Mouse (Mus musculus) spleen, adult 2 months (tissue): Measurements from ENCODE around the gene Trp53rkb. TPM values are rescaled to one million over a fixed set of nuclear protein-coding genes. Genes with fewer than 3 reads are reported as not detected.
A peak's percentile ranks its signal among the peaks of the same experiment; 100 is the strongest.

Experiments used
- DNase-seq, 2 experiments: peaks; one replicate each; pipeline versions ENCODE4 v3.0.0 to v3.0.0-alpha.2; 2012 to 2021; ENCODE audit warnings: low spot score in 2 of 2, low read depth in 1 of 2
- H3K27ac ChIP-seq: fragments of 200-500 bp; 2 replicates; pipeline ENCODE4 v1.5.1; 2012; ENCODE audit warnings: low read length, inconsistent platforms; ENCODE audit not compliant: insufficient read depth
- H3K27me3 ChIP-seq: fragments of 200-500 bp; 2 replicates; pipeline ENCODE4 v1.6.1; 2012; ENCODE audit warnings: mild to moderate bottlenecking, moderate library complexity, low read length, inconsistent platforms; ENCODE audit not compliant: control insufficient read depth, insufficient read depth
- H3K36me3 ChIP-seq: fragments of 200-500 bp; 2 replicates; pipeline ENCODE4 v1.6.1; 2012; ENCODE audit warnings: mild to moderate bottlenecking, low read length, inconsistent platforms; ENCODE audit not compliant: control insufficient read depth, insufficient read depth
- H3K4me1 ChIP-seq: fragments of 200-500 bp; 2 replicates; pipeline ENCODE4 v1.6.1; 2011; ENCODE audit warnings: inconsistent platforms; ENCODE audit not compliant: control insufficient read depth, insufficient read depth, insufficient read length
- H3K4me3 ChIP-seq: fragments of 200-500 bp; 2 replicates; pipeline ENCODE4 v1.5.1; 2011; ENCODE audit warnings: mild to moderate bottlenecking, inconsistent platforms; ENCODE audit not compliant: insufficient read depth, insufficient read length; ENCODE audit errors: extremely low read depth
- CTCF ChIP-seq: fragments of 200-500 bp; IDR thresholded peaks from 2 replicates; pipeline ENCODE4 v1.5.1; 2011; ENCODE audit warnings: mild to moderate bottlenecking, inconsistent platforms; ENCODE audit not compliant: insufficient read depth, insufficient read length, insufficient replicate concordance; ENCODE audit errors: extremely low read depth
- POLR2A ChIP-seq: fragments of 200-500 bp; IDR thresholded peaks from 2 replicates; pipeline ENCODE4 v1.6.1; 2011; ENCODE audit warnings: low read depth, low read length, inconsistent platforms
- WGBS: fragments of 180-500 bp; shearing (Covaris S2); methylation state at CpG from one replicate; pipeline ENCODE4 v1.1.7; 2018; 5-methylcytosine and 5-hydroxymethylcytosine counted together
- polyA plus RNA-seq: library from polyadenylated mRNA; depleted of rRNA; stranded (reverse); fragments of >200 nt; gene quantifications from 2 replicates; pipeline ENCODE4 v1.2.3, GENCODE M21; 2012

The Trp53rkb gene
- polyA plus RNA-seq, 1 experiment, result 4.1 TPM

DNA sequence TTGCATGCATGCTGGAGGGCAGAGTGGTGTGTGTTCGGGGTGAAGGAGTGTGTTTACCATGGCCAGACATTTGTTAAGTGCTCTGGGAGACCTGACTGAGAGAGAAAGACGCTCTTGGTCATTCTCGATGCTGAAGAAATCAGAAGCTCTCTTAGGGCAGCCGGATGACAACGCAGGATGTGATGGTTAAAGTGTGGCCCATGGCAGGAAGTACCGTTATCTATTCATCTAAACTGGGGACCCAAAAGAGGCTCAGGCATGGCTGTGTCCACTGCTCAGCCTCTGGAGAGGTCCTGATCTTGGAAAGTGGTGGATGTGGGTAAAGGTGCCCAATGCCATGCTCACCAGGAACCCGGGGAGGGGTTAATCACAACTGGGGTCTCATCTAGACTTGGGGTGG, 37.6 kb upstream of the Trp53rkb start:
- H3K27ac ChIP-seq, result no peak overlapping the region
- DNase-seq, result no peak
- TF ChIP-seq CTCF (no peak), POLR2A (no peak)
- WGBS, result 34% methylated on average over 7 of the region's 7 CpGs
- no peaks in the 10 kb centered on the region for H3K36me3 ChIP-seq
- H3K4me1 ChIP-seq, result peaks cover 3% of the 10 kb centered on the region; the same call in 1 of the 2 replicates
- no peak overlapping the region for H3K4me3 ChIP-seq
- H3K27me3 ChIP-seq, result no peaks in the 10 kb centered on the region

DNA sequence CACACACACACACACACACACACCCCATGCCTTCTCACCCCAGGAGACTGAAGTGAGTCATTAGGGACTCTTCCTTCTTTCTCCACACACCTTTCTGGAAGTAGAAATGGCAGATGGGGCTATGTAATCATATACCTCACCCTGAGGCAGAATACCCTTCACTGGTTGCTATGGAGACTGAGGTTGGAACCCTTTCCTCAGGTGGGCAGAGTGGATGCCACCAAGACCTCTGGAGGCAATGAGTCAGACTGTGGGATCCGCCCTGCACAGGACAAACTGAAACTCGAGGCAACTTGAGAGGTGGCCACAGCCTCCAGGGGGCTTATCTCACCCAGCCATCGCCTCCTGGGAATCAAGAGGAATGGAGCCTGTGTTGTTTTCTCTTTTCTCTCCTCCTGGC, 34.4 kb upstream of the Trp53rkb start:
- Histone ChIP-seq H3K27ac (no peak overlapping the region), H3K4me3 (no peak overlapping the region), H3K4me1 (peaks cover 3% of the 10 kb centered on the region; the same call in 1 of the 2 replicates), H3K36me3 (no peaks in the 10 kb centered on the region), H3K27me3 (no peaks in the 10 kb centered on the region)
- no peak for TF ChIP-seq CTCF
- DNase-seq, result no peak
- 28% methylated on average over 3 of the region's 3 CpGs for WGBS

DNA sequence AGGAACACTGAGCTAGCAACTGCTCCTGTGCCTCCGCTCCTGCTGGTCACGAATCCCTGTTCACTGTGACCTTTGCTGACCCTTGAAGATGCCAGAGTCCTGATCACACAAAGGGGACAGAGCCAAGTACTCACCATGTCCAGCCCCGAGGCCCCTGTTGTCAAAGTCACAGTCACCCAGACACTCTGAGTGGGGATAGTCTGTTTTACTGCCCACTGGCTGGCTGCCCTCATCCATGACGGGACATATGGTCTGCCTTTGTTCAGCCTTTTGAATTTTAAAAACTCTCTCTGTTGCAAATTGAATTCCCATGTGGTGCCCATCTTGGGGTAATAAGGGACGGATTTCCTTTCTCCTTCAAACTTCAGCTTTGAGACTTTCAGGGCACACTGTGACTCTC, 28.3 kb upstream of the Trp53rkb start:
- TF ChIP-seq POLR2A, result no peak
- TF ChIP-seq CTCF, result no peak
- DNase-seq, result no peak
- no peaks in the 10 kb centered on the region for H3K4me1 ChIP-seq
- no peaks in the 10 kb centered on the region for H3K36me3 ChIP-seq
- H3K27me3 ChIP-seq, result no peaks in the 10 kb centered on the region
- H3K4me3 ChIP-seq, result no peak overlapping the region
- 77% methylated on average over 5 of the region's 5 CpGs for WGBS
- no peak overlapping the region for H3K27ac ChIP-seq

DNA sequence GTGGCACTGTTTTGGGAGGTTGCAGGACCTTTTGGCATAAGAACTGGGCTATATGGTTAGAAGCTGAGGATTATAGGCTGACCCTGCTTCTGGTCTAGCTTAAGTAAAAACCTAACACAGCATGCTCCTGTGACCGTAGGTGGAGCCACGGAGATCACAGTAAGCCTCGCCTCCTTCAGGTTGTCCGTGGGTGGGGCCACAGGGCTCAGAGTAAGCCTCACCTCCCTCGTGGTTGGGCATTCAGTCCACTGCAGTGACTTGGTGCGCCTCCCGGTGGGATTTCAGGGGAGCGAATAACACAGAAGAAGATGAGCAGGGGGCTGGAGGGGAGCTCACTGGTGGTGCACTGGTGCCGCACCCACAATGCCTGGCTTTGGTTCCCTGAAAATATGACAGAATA, 24.7 kb upstream of the Trp53rkb start:
- no peak overlapping the region for H3K27ac ChIP-seq
- TF ChIP-seq CTCF (no peak), POLR2A (no peak)
- no peak for DNase-seq
- H3K36me3 ChIP-seq, result no peaks in the 10 kb centered on the region
- no peaks in the 10 kb centered on the region for H3K27me3 ChIP-seq
- H3K4me1 ChIP-seq, result no peaks in the 10 kb centered on the region
- no peak overlapping the region for H3K4me3 ChIP-seq
- WGBS, result 83% methylated on average over 9 of the region's 9 CpGs

DNA sequence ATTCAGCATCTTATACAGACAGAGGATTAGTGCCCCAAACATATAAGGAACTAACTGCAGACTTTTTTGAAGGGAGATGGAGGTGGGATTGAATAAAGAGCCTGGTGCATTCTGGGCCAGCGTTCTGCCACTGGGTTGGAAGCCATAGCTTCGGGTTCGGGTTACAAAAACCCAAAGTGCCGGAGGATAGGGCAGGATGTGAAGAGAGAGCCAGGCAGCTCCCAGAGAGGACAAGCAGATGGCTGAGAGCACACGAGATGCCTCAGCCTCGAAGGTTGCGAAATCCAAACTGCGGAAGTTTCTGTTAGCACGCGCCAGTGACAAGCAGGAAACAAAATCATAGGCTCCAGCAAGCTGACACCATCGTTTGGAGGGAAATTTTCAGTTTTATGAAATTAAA, 20.9 kb upstream of the Trp53rkb start:
- H3K27ac ChIP-seq, result 0 out of 2 replicates have a peak overlapping the region, but pooled peaks have one; percentile 25

DNA sequence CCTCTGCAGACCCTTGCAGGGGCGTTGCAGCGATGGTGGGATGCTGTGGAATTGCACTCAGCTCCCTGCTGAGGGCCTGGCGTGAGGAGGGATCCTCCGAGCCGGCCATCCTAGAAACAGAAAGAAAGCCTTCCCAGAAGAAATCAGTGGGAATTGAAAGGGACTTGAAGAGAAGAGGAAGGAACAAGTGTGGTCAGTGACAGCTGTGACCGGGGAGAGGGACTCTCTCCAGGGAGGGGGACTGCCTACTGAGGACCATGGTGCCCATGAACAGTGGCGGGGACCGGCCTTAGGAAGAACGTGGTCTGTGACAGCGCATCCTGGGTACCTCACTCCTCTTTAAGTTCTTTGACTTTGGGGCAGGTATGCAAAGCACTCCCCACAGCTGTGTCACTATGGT, 18.7 kb upstream of the Trp53rkb start:
- H3K4me1 ChIP-seq, result no peaks in the 10 kb centered on the region
- H3K4me3 ChIP-seq, result no peak overlapping the region
- WGBS, result 79% methylated on average over 10 of the region's 10 CpGs
- TF ChIP-seq POLR2A (no peak), CTCF (no peak)
- H3K27ac ChIP-seq, result no peak overlapping the region
- no peaks in the 10 kb centered on the region for H3K27me3 ChIP-seq
- no peak for DNase-seq
- no peaks in the 10 kb centered on the region for H3K36me3 ChIP-seq

More for the DNA sequence above, 20.9 kb upstream of the Trp53rkb start:
- Histone ChIP-seq H3K4me3 (peak overlapping the region; percentile 31; the same call in 1 of the 2 replicates), H3K4me1 (no peaks in the 10 kb centered on the region), H3K36me3 (no peaks in the 10 kb centered on the region), H3K27me3 (no peaks in the 10 kb centered on the region)
- WGBS, result 8% methylated on average over 11 of the region's 11 CpGs
- no peak for DNase-seq
- TF ChIP-seq CTCF (no peak), POLR2A (no peak)

DNA sequence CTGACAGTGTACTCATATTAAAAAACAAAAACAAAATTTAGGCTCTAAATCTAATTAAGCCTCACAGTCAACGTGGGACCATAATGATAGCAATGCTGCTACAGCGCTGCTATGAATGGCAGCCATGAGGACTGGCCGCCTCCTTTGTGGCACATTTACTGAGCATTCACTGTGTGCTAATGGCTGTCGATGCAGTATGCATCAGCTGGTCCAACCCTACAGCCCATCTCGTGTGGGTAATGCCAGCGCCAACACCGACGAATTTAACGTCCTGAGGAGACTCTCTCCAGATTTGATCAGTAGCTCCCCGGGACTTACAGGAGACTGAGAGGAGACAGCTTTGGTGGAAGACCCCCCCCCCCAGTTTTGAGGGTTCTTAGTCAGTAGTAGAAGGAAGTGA, 18.1 kb upstream of the Trp53rkb start:
- TF ChIP-seq POLR2A, result no peak
- no peak for TF ChIP-seq CTCF
- Histone ChIP-seq H3K27ac (no peak overlapping the region), H3K4me3 (no peak overlapping the region), H3K4me1 (no peaks in the 10 kb centered on the region), H3K36me3 (no peaks in the 10 kb centered on the region), H3K27me3 (no peaks in the 10 kb centered on the region)
- WGBS, result 70% methylated on average over 10 of the region's 10 CpGs
- no peak for DNase-seq
